Mouse (Mus musculus): ENCODE results near the gene Klra6.
"Not testable (repeated sequence)": the region's sequence is repeated elsewhere in the genome, so short reads cannot be mapped to it uniquely, and the experiment has no call there.

The Klra6 gene
- long read RNA-seq, experiment 1 = 0 reads
- long read RNA-seq, experiment 2 = 0 reads

- intact Hi-C loops (cut with DNase I) = no loop called here
Observed at GRCm38 (mm10) chr6:130026854-130027253, at the start of gene Klra6. Gene Klra6, minus strand, starts transcription at chr6:130026954.

GRCm38 (mm10) chr6:130067171-130067570 is 40.4 kb upstream of the Klra6 start, which contains the start of gene Klra4:
Gene Klra4, minus strand, starts transcription at chr6:130067271.
- intact Hi-C loops (cut with DNase I) = loop anchor here (5.0 kb wide), 1 partner anchor 240 kb away; no protein-coding TSS in a partner anchor

- intact Hi-C loops (cut with DNase I) = loop anchor here (5.0 kb wide), 1 partner anchor 242 kb away; no protein-coding TSS in a partner anchor
Observed at GRCm38 (mm10) chr6:130065196-130065595, 38.4 kb upstream of the Klra6 start.

- intact Hi-C loops (cut with DNase I) = not testable (repeated sequence)
Observed at GRCm38 (mm10) chr6:130035146-130035545, 8.4 kb upstream of the Klra6 start.

- intact Hi-C loops (cut with DNase I) = not testable (repeated sequence)
Observed at GRCm38 (mm10) chr6:130031493-130032089, 4.8 kb upstream of the Klra6 start.
